Mouse (Mus musculus) limb, embryonic 12.5 days (tissue): Measurements from ENCODE around the gene Sbno2. TPM values are rescaled to one million over a fixed set of nuclear protein-coding genes. Genes with fewer than 3 reads are reported as not detected.

Experiments used
- ATAC-seq: fragments of 200-750 bp; cut with Nextera tagmentation; 2 replicates; pipeline ENCODE4 v1.8.0; 2017; ENCODE audit warnings: low read depth, moderate TSS enrichment; ENCODE audit not compliant: insufficient number of reproducible peaks, insufficient read depth, low FRiP score, low TSS enrichment
- H3K27ac ChIP-seq: fragments of 300-500 bp; sonication (generic); 2 replicates; pipeline ENCODE4 v1.5.1; 2016; ENCODE audit warnings: mild to moderate bottlenecking, moderate library complexity
- H3K27me3 ChIP-seq: fragments of 300-500 bp; sonication (generic); 2 replicates; pipeline ENCODE4 v1.6.1; 2016; ENCODE audit warnings: mild to moderate bottlenecking, moderate library complexity
- H3K36me3 ChIP-seq: fragments of 300-500 bp; sonication (generic); 2 replicates; pipeline ENCODE4 v1.6.1; 2016; ENCODE audit warnings: mild to moderate bottlenecking, moderate library complexity
- H3K4me1 ChIP-seq: fragments of 300-500 bp; sonication (generic); replicated peaks from 2 replicates; pipeline ENCODE4 v1.6.1; 2016
- H3K4me2 ChIP-seq: fragments of 300-500 bp; sonication (generic); 2 replicates; pipeline ENCODE4 v1.6.1; 2016; ENCODE audit warnings: mild to moderate bottlenecking, moderate library complexity
- H3K4me3 ChIP-seq: fragments of 300-500 bp; sonication (generic); replicated peaks from 2 replicates; pipeline ENCODE4 v1.5.1; 2016; ENCODE audit warnings: mild to moderate bottlenecking
- H3K9ac ChIP-seq: fragments of 300-500 bp; sonication (generic); replicated peaks from 2 replicates; pipeline ENCODE4 v1.6.1; 2016; ENCODE audit warnings: mild to moderate bottlenecking, moderate library complexity
- H3K9me3 ChIP-seq: fragments of 300-500 bp; sonication (generic); 2 replicates; pipeline ENCODE4 v1.6.1; 2016; ENCODE audit warnings: mild to moderate bottlenecking, moderate library complexity
- WGBS: fragments of 180-500 bp; shearing (Covaris S2); methylation state at CpG from one replicate; pipeline ENCODE4 v1.1.7; 2016; 5-methylcytosine and 5-hydroxymethylcytosine counted together
- polyA plus RNA-seq: library from polyadenylated mRNA; unstranded; fragments of >200 nt; fragmentation: Nextera tagmentation; extraction: Ambion mirVana; gene quantifications from 2 replicates; pipeline ENCODE4 v1.2.1, GENCODE M21; 2016

Gene Sbno2
- polyA plus RNA-seq, 1 experiment from 2014 or later = 13.9 TPM

DNA sequence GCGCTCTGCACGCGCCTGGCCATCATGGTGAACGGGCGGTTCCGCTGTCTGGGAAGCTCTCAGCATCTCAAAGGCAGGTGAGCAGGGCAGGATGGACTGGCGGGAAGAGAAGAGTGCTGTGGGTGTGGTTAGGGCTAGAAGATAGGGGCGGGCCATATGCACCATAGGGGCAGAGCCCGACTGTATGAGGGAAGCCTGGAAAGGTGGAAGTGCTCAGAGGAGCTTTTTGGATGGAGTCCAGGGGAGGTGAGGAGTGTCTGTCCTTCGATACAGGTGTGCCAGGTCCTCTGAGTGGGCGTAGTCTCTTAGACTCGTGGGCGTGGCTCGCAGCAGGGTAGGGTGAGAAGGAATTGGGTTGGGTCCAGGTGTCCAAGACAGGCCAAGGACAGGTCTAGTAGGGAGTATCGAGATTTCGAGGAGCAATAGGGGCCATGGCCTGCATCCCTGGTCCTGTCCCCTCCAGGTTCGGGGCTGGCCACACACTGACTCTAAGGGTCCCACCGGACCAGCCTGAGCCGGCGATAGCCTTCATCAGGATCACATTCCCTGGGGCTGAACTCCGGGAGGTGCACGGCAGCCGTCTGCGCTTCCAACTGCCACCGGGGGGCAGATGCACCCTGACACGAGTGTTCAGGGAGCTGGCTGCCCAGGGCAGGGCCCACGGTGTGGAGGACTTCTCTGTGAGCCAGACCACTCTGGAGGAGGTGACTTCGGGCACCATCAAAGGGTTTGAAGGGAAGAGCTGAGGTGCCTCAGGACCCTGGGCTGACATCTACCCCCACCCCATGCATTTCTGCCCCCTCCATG, 90.7 kb downstream of the Sbno2 start:
- Histone ChIP-seq H3K4me3 (no peak overlapping the region), H3K27ac (no peak overlapping the region), H3K27me3 (peaks cover 68% of the 10 kb centered on the region)

DNA sequence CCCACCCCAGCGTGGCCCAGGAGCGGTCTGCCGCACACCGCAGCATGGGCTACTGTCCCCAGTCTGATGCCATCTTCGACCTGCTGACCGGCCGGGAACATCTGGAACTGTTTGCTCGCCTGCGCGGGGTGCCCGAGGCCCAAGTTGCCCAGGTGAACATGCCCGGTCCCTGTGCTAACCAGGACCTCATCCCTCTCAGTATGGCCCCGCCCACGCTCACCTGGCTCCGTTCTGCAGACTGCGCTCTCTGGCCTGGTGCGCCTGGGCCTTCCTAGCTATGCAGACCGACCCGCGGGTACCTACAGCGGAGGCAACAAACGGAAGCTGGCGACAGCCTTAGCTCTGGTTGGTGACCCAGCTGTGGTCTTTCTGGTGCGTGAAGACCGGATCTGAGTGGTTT, 91.8 kb downstream of the Sbno2 start:
- H3K27me3 ChIP-seq = peaks cover 65% of the 10 kb centered on the region
- no peak overlapping the region for H3K9ac ChIP-seq
- H3K4me3 ChIP-seq = peak overlapping the region; percentile 7; the same call in 1 of the 2 replicates
- no peak for ATAC-seq
- 24% methylated on average over 25 of the region's 25 CpGs for WGBS
- H3K36me3 ChIP-seq = no peaks in the 10 kb centered on the region
- peaks cover 1% of the 10 kb centered on the region for H3K4me1 ChIP-seq
- H3K9me3 ChIP-seq = peaks cover 15% of the 10 kb centered on the region
- H3K27ac ChIP-seq = no peak overlapping the region
- H3K4me2 ChIP-seq = no peak overlapping the region

More for the DNA sequence above, 90.7 kb downstream of the Sbno2 start:
- peak overlapping the region; percentile 12; the same call in 1 of the 2 replicates for H3K9ac ChIP-seq
- H3K4me2 ChIP-seq = no peak overlapping the region
- H3K9me3 ChIP-seq = peaks cover 15% of the 10 kb centered on the region
- no peaks in the 10 kb centered on the region for H3K36me3 ChIP-seq
- peaks cover 12% of the 10 kb centered on the region for H3K4me1 ChIP-seq
- WGBS = 16% methylated on average over 28 of the region's 28 CpGs
- no peak for ATAC-seq

DNA sequence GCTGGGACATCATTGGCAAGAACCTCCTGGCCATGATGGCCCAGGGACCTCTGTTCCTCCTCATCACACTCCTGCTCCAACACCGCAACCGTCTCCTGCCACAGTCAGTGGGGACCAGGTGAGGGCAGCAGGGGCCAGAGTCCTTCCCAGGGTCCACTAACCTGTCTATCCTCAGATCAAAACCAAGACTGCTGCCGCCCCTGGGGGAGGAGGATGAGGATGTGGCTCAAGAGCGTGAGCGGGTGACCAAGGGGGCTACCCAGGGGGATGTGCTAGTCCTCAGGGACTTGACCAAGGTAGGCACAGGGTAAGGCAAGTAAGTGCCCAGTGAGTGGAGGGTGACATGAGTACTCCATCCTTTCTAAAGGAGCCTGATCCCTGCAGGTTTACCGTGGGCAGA, 93.6 kb downstream of the Sbno2 start:
- Histone ChIP-seq H3K36me3 (no peaks in the 10 kb centered on the region), H3K27me3 (peaks cover 52% of the 10 kb centered on the region), H3K9me3 (peaks cover 15% of the 10 kb centered on the region), H3K27ac (no peak overlapping the region), H3K4me2 (no peak overlapping the region), H3K4me3 (no peak overlapping the region), H3K4me1 (no peaks in the 10 kb centered on the region), H3K9ac (no peak overlapping the region)
- no peak for ATAC-seq
- 88% methylated on average over 6 of the region's 6 CpGs for WGBS

Other genes with a start within 250 kb of the Sbno2 start
- gene Prtn3, start 231.1 kb downstream of the Sbno2 start, polyA plus RNA-seq = 15.1 and 15.3 TPM in 2 replicates
- gene Plppr3, start 230.9 kb downstream of the Sbno2 start, polyA plus RNA-seq = 157 and 162 TPM in 2 replicates
- gene Elane, start 219.3 kb downstream of the Sbno2 start, polyA plus RNA-seq = not detected in 2 replicates
- not detected in 2 replicates for gene Cfd, start 214.7 kb downstream of the Sbno2 start, polyA plus RNA-seq
- gene Med16, start 196.6 kb downstream of the Sbno2 start, polyA plus RNA-seq = 50.8 and 53.7 TPM in 2 replicates
- gene Gm26602, start 194.7 kb downstream of the Sbno2 start, polyA plus RNA-seq = 5.5 and 21.1 TPM in 2 replicates
- 1.1 and 1.2 TPM in 2 replicates for gene Kiss1r, start 188.6 kb downstream of the Sbno2 start, polyA plus RNA-seq
- gene R3hdm4, start 184.4 kb downstream of the Sbno2 start, polyA plus RNA-seq = 149 and 161 TPM in 2 replicates
- 8.4 and 8.6 TPM in 2 replicates for gene Arid3a, start 178.5 kb downstream of the Sbno2 start, polyA plus RNA-seq
- gene Wdr18, start 145.4 kb downstream of the Sbno2 start, polyA plus RNA-seq = 120 and 122 TPM in 2 replicates
- 0.54 and 0.68 TPM in 2 replicates for gene Grin3b, start 134.9 kb downstream of the Sbno2 start, polyA plus RNA-seq
- gene Tmem259, start 121.2 kb downstream of the Sbno2 start, polyA plus RNA-seq = 20.7 and 22.5 TPM in 2 replicates
- gene Cnn2, start 117.0 kb downstream of the Sbno2 start, polyA plus RNA-seq = 216 and 240 TPM in 2 replicates
- 2.1 and 2.3 TPM in 2 replicates for gene Abca7, start 109.1 kb downstream of the Sbno2 start, polyA plus RNA-seq
- 12.5 and 12.6 TPM in 2 replicates for gene Arhgap45, start 88.9 kb downstream of the Sbno2 start, polyA plus RNA-seq
- 241 and 251 TPM in 2 replicates for gene Polr2e, start 65.8 kb downstream of the Sbno2 start, polyA plus RNA-seq
- 463 and 494 TPM in 2 replicates for gene Gpx4, start 58.4 kb downstream of the Sbno2 start, polyA plus RNA-seq
- 16.1 and 18.1 TPM in 2 replicates for gene Stk11, start 10.2 kb upstream of the Sbno2 start, polyA plus RNA-seq
- gene Atp5d, start 33.1 kb upstream of the Sbno2 start, polyA plus RNA-seq = 460 and 465 TPM in 2 replicates
- gene Cbarp, start 35.3 kb upstream of the Sbno2 start, polyA plus RNA-seq = 4.9 and 5.6 TPM in 2 replicates
- 30.6 and 38.0 TPM in 2 replicates for gene Midn, start 42.7 kb upstream of the Sbno2 start, polyA plus RNA-seq
- gene Cirbp, start 60.4 kb upstream of the Sbno2 start, polyA plus RNA-seq = 166 and 175 TPM in 2 replicates
- gene 1600002K03Rik, start 67.4 kb upstream of the Sbno2 start, polyA plus RNA-seq = 9.1 and 9.5 TPM in 2 replicates
- 60.3 and 62.2 TPM in 2 replicates for gene Efna2, start 73.9 kb upstream of the Sbno2 start, polyA plus RNA-seq
- gene Mum1, start 120.9 kb upstream of the Sbno2 start, polyA plus RNA-seq = 103 and 112 TPM in 2 replicates
- gene Ndufs7, start 143.6 kb upstream of the Sbno2 start, polyA plus RNA-seq = 258 and 278 TPM in 2 replicates
- gene Gamt, start 155.4 kb upstream of the Sbno2 start, polyA plus RNA-seq = 30.7 and 31.9 TPM in 2 replicates
- 69.1 and 71.0 TPM in 2 replicates for gene Dazap1, start 155.9 kb upstream of the Sbno2 start, polyA plus RNA-seq
- 926 and 930 TPM in 2 replicates for gene Rps15, start 186.9 kb upstream of the Sbno2 start, polyA plus RNA-seq
- 4.7 and 5.3 TPM in 2 replicates for gene Apc2, start 190.4 kb upstream of the Sbno2 start, polyA plus RNA-seq
- gene 2310011J03Rik, start 215.0 kb upstream of the Sbno2 start, polyA plus RNA-seq = 48.1 and 50.5 TPM in 2 replicates
- gene Pcsk4, start 223.9 kb upstream of the Sbno2 start, polyA plus RNA-seq = 6.3 and 6.6 TPM in 2 replicates
- gene Reep6, start 224.4 kb upstream of the Sbno2 start, polyA plus RNA-seq = 4.1 and 4.6 TPM in 2 replicates
- gene Adamtsl5, start 242.8 kb upstream of the Sbno2 start, polyA plus RNA-seq = 0.70 and 0.88 TPM in 2 replicates